Mouse (Mus musculus) thymus, adult 2 months (tissue): ENCODE data around the gene Evi5. TPM values are rescaled to one million over a fixed set of nuclear protein-coding genes. Genes with fewer than 3 reads are reported as not detected.

ENCODE experiments used
- DNase-seq: peaks from one replicate; pipeline ENCODE4 v3.0.0; 2021
- H3K27ac ChIP-seq: fragments of 200-500 bp; 2 replicates; pipeline ENCODE4 v1.5.1; 2012; ENCODE audit warnings: low read length, control low read depth; ENCODE audit not compliant: control insufficient read depth, insufficient read depth
- H3K27me3 ChIP-seq: fragments of 200-500 bp; 2 replicates; pipeline ENCODE4 v1.6.1; 2012; ENCODE audit warnings: mild to moderate bottlenecking, low read length, moderate library complexity, mixed read lengths; ENCODE audit not compliant: control insufficient read depth, insufficient read depth
- H3K36me3 ChIP-seq: fragments of 200-500 bp; 2 replicates; pipeline ENCODE4 v1.6.1; 2012; ENCODE audit warnings: mild to moderate bottlenecking, low read length, moderate library complexity; ENCODE audit not compliant: control insufficient read depth, insufficient read depth
- H3K4me1 ChIP-seq: fragments of 200-500 bp; replicated peaks from 2 replicates; pipeline ENCODE4 v1.6.1; 2012; ENCODE audit warnings: low read length; ENCODE audit not compliant: control insufficient read depth, insufficient read depth
- H3K4me3 ChIP-seq: fragments of 200-500 bp; 2 replicates; pipeline ENCODE4 v1.5.1; 2012; ENCODE audit warnings: mild to moderate bottlenecking, low read length, control low read depth, moderate library complexity; ENCODE audit not compliant: control insufficient read depth, insufficient read depth
- CTCF ChIP-seq: fragments of 200-500 bp; IDR thresholded peaks from 2 replicates; pipeline ENCODE4 v1.5.1; 2012; ENCODE audit warnings: mild to moderate bottlenecking, control low read depth, low read length, moderate library complexity, borderline replicate concordance; ENCODE audit not compliant: control insufficient read depth, poor library complexity, insufficient read depth; ENCODE audit errors: extremely low read depth
- POLR2A ChIP-seq: fragments of 200-500 bp; IDR thresholded peaks from 2 replicates; pipeline ENCODE4 v1.6.1; 2012; ENCODE audit warnings: mild to moderate bottlenecking, low read length, control low read depth, moderate library complexity; ENCODE audit not compliant: control insufficient read depth, poor library complexity, insufficient read depth; ENCODE audit errors: extremely low read depth
- WGBS: fragments of 180-500 bp; shearing (Covaris S2); methylation state at CpG from one replicate; pipeline ENCODE4 v1.1.7; 2018; 5-methylcytosine and 5-hydroxymethylcytosine counted together
- polyA plus RNA-seq: library from polyadenylated mRNA; depleted of rRNA; stranded (reverse); fragments of >200 nt; gene quantifications from 2 replicates; pipeline ENCODE4 v1.2.3, GENCODE M21; 2012

The Evi5 gene
- polyA plus RNA-seq, 1 experiment, result 2.5 TPM

DNA sequence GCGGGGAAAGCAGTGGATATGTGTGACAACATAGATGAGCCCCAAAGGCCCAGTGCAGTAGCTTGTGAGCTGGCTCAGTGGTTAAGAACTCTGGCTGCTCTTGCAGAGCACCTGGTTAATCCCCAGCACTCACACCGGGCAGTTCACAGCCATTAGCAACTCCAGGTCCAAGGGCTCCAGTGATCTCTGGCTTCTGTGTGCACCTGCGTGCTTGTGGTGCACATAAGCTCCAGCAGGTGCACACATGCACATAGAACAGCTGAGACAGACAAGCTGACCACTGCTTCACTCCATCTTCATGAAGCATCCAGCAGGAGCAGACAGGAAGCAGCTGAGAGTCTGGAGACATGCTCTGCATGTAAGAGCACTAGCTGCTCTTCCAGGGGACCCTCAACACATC, 136.6 kb downstream of the Evi5 start:
- no peaks in the 10 kb centered on the region for H3K27me3 ChIP-seq
- H3K4me3 ChIP-seq, result no peak overlapping the region
- H3K27ac ChIP-seq, result peak overlapping the region; percentile 90
- TF ChIP-seq POLR2A (no peak), CTCF (no peak)
- peaks cover 29% of the 10 kb centered on the region for H3K4me1 ChIP-seq
- H3K36me3 ChIP-seq, result no peaks in the 10 kb centered on the region
- WGBS, result 28% methylated on average over 3 of the region's 3 CpGs
- DNase-seq, result peak; percentile 54

DNA sequence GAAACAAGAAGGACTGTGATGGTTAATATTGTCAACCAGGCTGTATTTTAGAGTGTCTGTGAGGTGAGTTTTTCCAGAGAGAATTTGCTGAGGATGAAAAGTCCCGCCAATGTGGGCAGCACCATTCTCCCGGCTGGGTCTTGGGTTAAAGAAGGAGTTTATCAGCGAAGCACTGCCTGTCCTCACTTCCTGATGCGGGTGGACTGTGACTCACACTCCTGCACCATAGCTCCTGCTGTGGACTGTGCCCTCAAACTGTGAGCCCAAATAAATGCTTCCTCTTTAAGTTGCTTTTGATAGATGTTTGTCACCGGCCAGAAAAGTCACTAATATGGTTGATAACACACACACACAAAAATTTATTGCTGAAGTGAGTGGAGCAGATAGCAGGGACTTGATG, 138.7 kb downstream of the Evi5 start:
- Histone ChIP-seq H3K27me3 (no peaks in the 10 kb centered on the region), H3K36me3 (no peaks in the 10 kb centered on the region), H3K27ac (no peak overlapping the region), H3K4me3 (no peak overlapping the region), H3K4me1 (peaks cover 27% of the 10 kb centered on the region)
- DNase-seq, result no peak
- TF ChIP-seq CTCF, result no peak
- WGBS, result 95% methylated on average over 5 of the region's 5 CpGs

DNA sequence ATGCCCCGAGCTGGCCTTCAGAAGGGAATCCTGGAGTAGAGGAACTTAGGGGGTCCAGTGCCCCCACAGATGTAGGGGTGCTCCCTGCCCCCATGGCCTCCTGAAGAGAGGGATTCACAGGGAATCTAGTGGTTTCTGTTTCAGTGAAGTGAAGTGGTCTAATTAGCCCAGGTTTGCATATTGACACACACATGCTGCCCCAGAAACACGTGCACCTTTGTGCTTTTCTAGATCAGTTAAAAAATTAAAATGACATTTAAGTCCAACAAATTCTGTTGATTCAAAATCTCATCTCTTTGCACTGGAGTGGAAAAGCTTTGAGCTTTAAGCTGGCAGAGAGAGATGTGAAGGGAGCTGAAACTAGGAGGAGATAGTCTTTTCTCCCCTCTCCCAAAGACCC, 143.1 kb downstream of the Evi5 start:
- Histone ChIP-seq H3K4me3 (no peak overlapping the region), H3K4me1 (peaks cover 21% of the 10 kb centered on the region), H3K27ac (peak overlapping the region; percentile 66), H3K36me3 (no peaks in the 10 kb centered on the region), H3K27me3 (no peaks in the 10 kb centered on the region)
- 63% methylated on average over 2 of the region's 2 CpGs for WGBS
- DNase-seq, result no peak
- no peak for TF ChIP-seq CTCF
- TF ChIP-seq POLR2A, result no peak

DNA sequence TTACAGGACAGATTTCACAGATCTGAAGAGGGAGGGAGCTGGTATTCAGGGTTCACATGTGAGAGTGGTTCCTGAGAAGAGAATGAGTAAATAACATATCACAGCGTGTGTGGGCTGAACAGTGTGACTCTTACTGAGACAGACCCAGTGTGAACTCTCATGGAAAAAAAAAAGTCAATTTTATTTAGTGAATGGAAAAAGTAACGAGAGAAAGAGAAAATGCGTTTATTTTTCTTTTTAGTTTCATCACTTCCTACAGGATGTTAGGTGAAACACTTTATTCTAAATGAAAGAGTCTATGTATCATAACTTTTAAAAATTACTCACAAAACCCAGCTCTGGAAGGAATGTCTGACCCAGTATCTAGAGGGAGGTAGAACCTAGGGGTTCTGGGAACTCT, 143.5 kb downstream of the Evi5 start:
- no peak for TF ChIP-seq CTCF
- no peak for TF ChIP-seq POLR2A
- no peak for DNase-seq
- Histone ChIP-seq H3K36me3 (no peaks in the 10 kb centered on the region), H3K4me3 (no peak overlapping the region), H3K27ac (peak overlapping the region; percentile 66), H3K27me3 (no peaks in the 10 kb centered on the region), H3K4me1 (peaks cover 24% of the 10 kb centered on the region)
- WGBS, result 35% methylated on average over 3 of the region's 3 CpGs

DNA sequence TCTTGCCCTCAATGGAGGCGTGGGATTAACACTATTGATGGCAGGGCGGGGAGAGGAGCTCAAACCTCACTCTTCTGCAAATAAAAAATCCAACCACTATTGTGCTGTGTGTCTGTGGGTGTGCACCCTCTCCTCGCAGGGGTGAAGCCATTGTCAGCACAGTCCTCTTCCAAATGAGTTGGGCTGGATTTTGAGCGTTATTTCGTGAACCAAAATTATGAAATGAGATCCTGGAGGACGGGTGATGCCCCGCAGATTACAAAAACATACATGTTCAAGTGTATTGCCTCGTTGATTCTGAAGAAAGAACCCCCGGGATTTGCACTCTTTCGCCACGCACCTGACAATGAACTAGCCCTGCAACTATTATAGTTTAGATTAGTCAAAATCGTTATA, 147.9 kb downstream of the Evi5 start:
- Histone ChIP-seq H3K4me3 (peak overlapping the region; percentile 78), H3K36me3 (no peaks in the 10 kb centered on the region; the same call in 1 of the 2 replicates), H3K4me1 (peaks cover 23% of the 10 kb centered on the region), H3K27me3 (no peaks in the 10 kb centered on the region), H3K27ac (peak overlapping the region; percentile 86)
- TF ChIP-seq CTCF (no peak), POLR2A (no peak)
- WGBS, result 28% methylated on average over 12 of the region's 12 CpGs
- no peak for DNase-seq

DNA sequence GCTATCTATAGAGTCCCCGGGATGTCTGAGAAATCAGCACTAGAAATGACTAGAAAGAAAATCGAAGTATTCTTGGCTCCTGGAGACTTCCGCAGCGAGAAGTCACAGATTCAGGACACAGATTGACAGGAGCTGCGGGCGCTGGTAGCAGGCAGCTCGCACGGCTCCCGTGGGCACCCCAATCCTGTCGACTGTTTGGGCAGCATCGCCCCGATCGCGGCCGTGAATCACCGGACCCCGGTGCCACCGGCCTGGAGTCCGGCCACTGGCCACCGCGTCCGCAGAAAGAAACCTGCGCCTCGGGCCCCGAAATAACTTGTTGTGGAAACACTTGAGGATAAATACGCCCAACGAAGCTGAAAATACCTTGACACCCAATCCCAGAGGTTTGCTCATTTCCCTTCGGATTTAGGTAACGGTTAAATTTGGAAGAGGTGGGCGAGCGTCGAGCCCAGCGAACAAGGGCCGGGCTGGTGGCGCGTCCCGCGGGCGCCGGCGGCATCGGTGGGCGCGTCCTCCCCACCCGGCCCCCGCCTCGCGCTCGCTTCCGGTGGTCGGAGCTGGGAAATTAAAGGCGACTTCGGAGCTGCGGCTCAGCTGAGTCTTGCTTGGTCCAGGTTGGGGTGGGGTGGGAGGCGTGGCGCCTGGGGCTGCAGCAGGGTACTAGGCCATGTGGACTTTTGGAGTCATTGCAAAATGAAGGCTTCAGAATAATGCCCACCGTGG, 148.5 kb downstream of the Evi5 start:
- peak overlapping the region; percentile 86 for H3K27ac ChIP-seq
- peak overlapping the region; percentile 78 for H3K4me3 ChIP-seq
- peaks cover 5% of the 10 kb centered on the region for H3K36me3 ChIP-seq
- DNase-seq, result peak; percentile 52
- H3K4me1 ChIP-seq, result peaks cover 23% of the 10 kb centered on the region
- under 1% methylated on average over 57 of the region's 57 CpGs for WGBS
- TF ChIP-seq CTCF (no peak), POLR2A (0 out of 2 replicates have a peak, but pooled peaks have one; percentile 5)
- no peaks in the 10 kb centered on the region for H3K27me3 ChIP-seq
